Mouse (Mus musculus) frontal cortex, postnatal 36 days (tissue): Measurements from ENCODE around the gene Cep131.

Source experiments
- DNase-seq, 2 experiments: peaks; one replicate each; pipeline ENCODE4 v3.0.0; 2022; ENCODE audit warnings: low spot score in 2 of 2

Cep131 gene

GRCm38 (mm10) chr11:120098588-120099511, 12.2 kb upstream of the Cep131 start, which contains the start of the genes Tepsin and Ndufaf8:
Gene Tepsin (minus strand): TSS chr11:120098731.
Gene Ndufaf8 (plus strand): TSS chr11:120098928.
- peak; percentile 100 for DNase-seq

- DNase-seq = no peak
These were observed 6.4 kb upstream of the Cep131 start for GRCm38 (mm10) chr11:120092817-120093591.

GRCm38 (mm10) chr11:120090661-120091060, 4.0 kb upstream of the Cep131 start:
- DNase-seq = no peak

GRCm38 (mm10) chr11:120085891-120086627, 568 bp downstream of the Cep131 start:
- DNase-seq = peak in 1 of 2 experiments; percentile 24

GRCm38 (mm10) chr11:120080282-120080681, 6.3 kb downstream of the Cep131 start:
- no peak for DNase-seq

- no peak for DNase-seq
These were observed 10.4 kb downstream of the Cep131 start for GRCm38 (mm10) chr11:120076191-120076590.

GRCm38 (mm10) chr11:120072986-120073647, 13.5 kb downstream of the Cep131 start:
- DNase-seq = no peak

GRCm38 (mm10) chr11:120071731-120072320, 14.8 kb downstream of the Cep131 start:
- DNase-seq = no peak

GRCm38 (mm10) chr11:120071065-120071464, 15.6 kb downstream of the Cep131 start:
- no peak for DNase-seq

GRCm38 (mm10) chr11:120070286-120070930, 16.2 kb downstream of the Cep131 start:
- DNase-seq = no peak

- DNase-seq = no peak
These were observed 17.4 kb downstream of the Cep131 start for GRCm38 (mm10) chr11:120069261-120069660.

- no peak for DNase-seq
These were observed 18.8 kb downstream of the Cep131 start for GRCm38 (mm10) chr11:120067834-120068233.

- peak; percentile 40 to 46 for DNase-seq
These were observed 21.3 kb downstream of the Cep131 start for GRCm38 (mm10) chr11:120065291-120065690.

- DNase-seq = no peak
These were observed 22.0 kb downstream of the Cep131 start for GRCm38 (mm10) chr11:120064668-120065040.

GRCm38 (mm10) chr11:120064006-120064667, 22.5 kb downstream of the Cep131 start:
- DNase-seq = no peak

- DNase-seq = no peak
These were observed 23.3 kb downstream of the Cep131 start for GRCm38 (mm10) chr11:120063326-120063725.

GRCm38 (mm10) chr11:120060634-120061033, 26.0 kb downstream of the Cep131 start:
- no peak for DNase-seq

- no peak for DNase-seq
These were observed 30.5 kb downstream of the Cep131 start for GRCm38 (mm10) chr11:120055953-120056732.

GRCm38 (mm10) chr11:120053846-120054245, 32.8 kb downstream of the Cep131 start:
- DNase-seq = no peak
